Comparison of ENCODE assay signal across 12 mouse cellular contexts in the genomic region with DNA sequence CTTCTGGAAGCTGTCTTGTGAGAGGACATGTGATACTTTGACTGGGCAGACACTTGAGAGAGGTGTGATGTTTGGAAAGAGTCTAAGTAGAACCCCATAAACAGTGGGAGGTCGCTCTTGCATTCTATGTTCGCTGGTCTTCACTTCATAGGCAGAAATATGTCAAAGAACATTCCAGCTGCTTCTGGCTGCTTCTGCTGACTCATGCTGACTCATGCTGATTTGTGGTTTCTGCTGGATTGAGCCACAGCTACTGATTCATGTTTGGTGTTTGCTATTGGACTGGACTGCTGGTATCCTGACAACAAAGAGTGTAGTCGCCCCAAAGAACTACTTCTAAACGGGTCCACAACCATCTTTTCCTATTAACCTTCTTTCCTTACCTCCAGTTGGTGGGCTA. TPM values are rescaled to one million over a fixed set of nuclear protein-coding genes. Genes with fewer than 3 reads are reported as not detected.
DNase-seq lines count a peak whose midpoint lies in the region; ATAC-seq and TF ChIP-seq lines count a peak whose summit lies in the region.
"Had no signal": no experiment of that assay in that cellular context is flagged by ENCODE, and none has a peak within 500 bp of the region (broad histone marks: within the 10 kb centered on the region; RNA-seq: fewer than 3 reads in every experiment).

No protein-coding gene starts in this region.

- H3K4me3 ChIP-seq in ES-E14 (ENCODE audit: insufficient read depth in 1 of 2, low read depth in 1 of 2, low read length in 2 of 2, poor library complexity in 1 of 2, severe bottlenecking in 1 of 2), result no peak overlapping the region
- no peak overlapping the region for H3K4me3 ChIP-seq in liver, embryonic 15.5 days (replicated peaks)
- no peak overlapping the region for H3K4me3 ChIP-seq in forebrain, postnatal 0 days (ENCODE audit: low read depth, low read length)
- H3K4me3 ChIP-seq: embryonic facial prominence, embryonic 13.5 days; gastrocnemius, adult 2 months; layer of hippocampus, adult 2 months had no signal

- TF ChIP-seq CTCF in forebrain, postnatal 0 days (IDR thresholded peaks at IDR 0.05; ENCODE audit: low read depth), result no peak

- H3K4me2 ChIP-seq in liver, embryonic 15.5 days, result peak overlapping the region; percentile 38
- no peak overlapping the region for H3K4me2 ChIP-seq in forebrain, postnatal 0 days (ENCODE audit: low read depth)
- H3K4me2 ChIP-seq: embryonic facial prominence, embryonic 13.5 days had no signal

- WGBS in liver, embryonic 15.5 days (ENCODE audit: insufficient replicate concordance), result 58% methylated on average over 4 of the region's 4 CpGs
- 93% methylated on average over 4 of the region's 4 CpGs for WGBS in forebrain, postnatal 0 days

- H3K9ac ChIP-seq in ES-E14 (ENCODE audit: insufficient read depth, low read depth, low read length, poor library complexity, severe bottlenecking), result no peak overlapping the region
- no peak overlapping the region for H3K9ac ChIP-seq in liver, embryonic 15.5 days
- no peak overlapping the region for H3K9ac ChIP-seq in forebrain, postnatal 0 days
- H3K9ac ChIP-seq: embryonic facial prominence, embryonic 13.5 days had no signal

- DNase-seq in 416B (ENCODE audit: low read depth), result peak; percentile 88
- DNase-seq in ES-E14 (ENCODE audit: low read depth, low spot score), result no peak
- DNase-seq in adrenal gland, postnatal 25 days, result peak; percentile 76
- DNase-seq in forebrain, postnatal 0 days, result no peak
- no peak for DNase-seq in kidney, adult 11 months
- no peak for DNase-seq in kidney, postnatal 25 days
- DNase-seq: cerebellum, adult 8-10 months; gastrocnemius, adult 2 months had no signal

- no peaks in the 10 kb centered on the region for H3K9me3 ChIP-seq in ES-E14 (ENCODE audit: control insufficient read depth, insufficient read depth, low read depth, low read length)
- no peaks in the 10 kb centered on the region for H3K9me3 ChIP-seq in liver, embryonic 15.5 days (replicated peaks)
- H3K9me3 ChIP-seq in forebrain, postnatal 0 days (ENCODE audit: low read length), result no peaks in the 10 kb centered on the region
- H3K9me3 ChIP-seq: embryonic facial prominence, embryonic 13.5 days had no signal

- ATAC-seq in liver, embryonic 15.5 days (ENCODE audit: insufficient read depth), result peak; percentile 72
- no peak for ATAC-seq in forebrain, postnatal 0 days

- in situ Hi-C loops in ES-E14 (cut with MboI; ENCODE audit: low sequenced_read_pairs in 2 of 2, unreplicated experiment in 2 of 2), result no loop called here

- H3K27me3 ChIP-seq in liver, embryonic 15.5 days, result peaks cover 29% of the 10 kb centered on the region
- H3K27me3 ChIP-seq in forebrain, postnatal 0 days (ENCODE audit: insufficient read depth, low read length), result no peaks in the 10 kb centered on the region
- H3K27me3 ChIP-seq: embryonic facial prominence, embryonic 13.5 days had no signal

- no peaks in the 10 kb centered on the region for H3K36me3 ChIP-seq in ES-E14 (ENCODE audit: control insufficient read depth, insufficient read depth, low read length, poor library complexity, severe bottlenecking)
- 0 out of 2 replicates have a peak, but pooled peaks cover 2% of the 10 kb centered on the region for H3K36me3 ChIP-seq in liver, embryonic 15.5 days (replicated peaks)
- no peaks in the 10 kb centered on the region for H3K36me3 ChIP-seq in forebrain, postnatal 0 days (ENCODE audit: insufficient read depth)
- H3K36me3 ChIP-seq: embryonic facial prominence, embryonic 13.5 days had no signal

- peaks cover 0 to 11% of the 10 kb centered on the region in 2 experiments; a peak in 3 of 4 replicates for H3K4me1 ChIP-seq in ES-E14 (ENCODE audit: control insufficient read depth in 2 of 2, insufficient read depth in 2 of 2, low read length in 2 of 2, poor library complexity in 1 of 2)
- H3K4me1 ChIP-seq in liver, embryonic 15.5 days (replicated peaks), result peaks cover 25% of the 10 kb centered on the region
- H3K4me1 ChIP-seq in forebrain, postnatal 0 days (ENCODE audit: insufficient read depth), result no peaks in the 10 kb centered on the region
- H3K4me1 ChIP-seq: embryonic facial prominence, embryonic 13.5 days had no signal

- H3K27ac ChIP-seq in ES-E14 (ENCODE audit: insufficient read depth, low read depth, low read length, poor library complexity, severe bottlenecking), result no peak overlapping the region
- H3K27ac ChIP-seq in liver, embryonic 15.5 days (replicated peaks), result peak overlapping the region; percentile 74
- no peak overlapping the region for H3K27ac ChIP-seq in forebrain, postnatal 0 days (ENCODE audit: low read depth, low read length)
- H3K27ac ChIP-seq: embryonic facial prominence, embryonic 13.5 days; gastrocnemius, adult 2 months; layer of hippocampus, adult 2 months; macrophage had no signal

TF ChIP-seq in ES-E14, 5 proteins besides CTCF, POLR2A, EP300 and RAD21:
- TF ChIP-seq ZC3H11A (IDR thresholded peaks at IDR 0.05; ENCODE audit: borderline replicate concordance, low read depth, low read length) (no peak), MAFK (IDR thresholded peaks at IDR 0.05; ENCODE audit: insufficient read depth, low read depth, low read length) (peak; percentile 90), ZNF384 (IDR thresholded peaks at IDR 0.05; ENCODE audit: low read depth, low read length) (no peak)
TF ChIP-seq in ES-E14: peak in this region for 1.

RNA-seq across cellular contexts. Expression of a gene that starts 20.0 kb away (rescaled TPM):
- 19.6 and 24.9 TPM in 2 replicates for total RNA-seq in ES-E14 (2012; rRNA removed)
- 342 and 470 TPM in 2 replicates for total RNA-seq in adrenal gland, postnatal 25 days (2021)
- polyA plus RNA-seq in liver, embryonic 15.5 days (2015; fragmentation: Nextera tagmentation; extraction: Ambion mirVana), result 35.8 and 43.5 TPM in 2 replicates
- 49.0 and 50.5 TPM in 2 replicates for total RNA-seq in forebrain, postnatal 0 days (2014; rRNA removed)
- polyA plus RNA-seq in forebrain, postnatal 0 days (2015; fragmentation: Nextera tagmentation; extraction: Ambion mirVana), result 42.9 and 45.8 TPM in 2 replicates

RNA-seq across cellular contexts. Expression of a gene that starts 28.0 kb away (rescaled TPM):
- 36.5 and 43.4 TPM in 2 replicates for total RNA-seq in ES-E14 (2012; rRNA removed)
- total RNA-seq in adrenal gland, postnatal 25 days (2021), result 7.6 and 10.7 TPM in 2 replicates
- polyA plus RNA-seq in liver, embryonic 15.5 days (2015; fragmentation: Nextera tagmentation; extraction: Ambion mirVana), result 67.2 and 73.9 TPM in 2 replicates
- total RNA-seq in forebrain, postnatal 0 days (2014; rRNA removed), result 7.1 and 7.5 TPM in 2 replicates
- polyA plus RNA-seq in forebrain, postnatal 0 days (2015; fragmentation: Nextera tagmentation; extraction: Ambion mirVana), result 11.9 and 13.1 TPM in 2 replicates

RNA-seq across cellular contexts. Expression of a gene that starts 58.4 kb away (rescaled TPM):
- 6.0 and 7.7 TPM in 2 replicates for total RNA-seq in ES-E14 (2012; rRNA removed)
- total RNA-seq in adrenal gland, postnatal 25 days (2021), result 42.6 and 54.4 TPM in 2 replicates
- polyA plus RNA-seq in liver, embryonic 15.5 days (2015; fragmentation: Nextera tagmentation; extraction: Ambion mirVana), result 3.2 and 4.3 TPM in 2 replicates
- 18.0 and 19.9 TPM in 2 replicates for total RNA-seq in forebrain, postnatal 0 days (2014; rRNA removed)
- polyA plus RNA-seq in forebrain, postnatal 0 days (2015; fragmentation: Nextera tagmentation; extraction: Ambion mirVana), result 4.6 and 5.1 TPM in 2 replicates

Comparison
In these comparisons a context has a peak if more than half of its experiments do, and no peak if none do; other contexts are left out.
1. DNase-seq: peak in 416B (single experiment) and adrenal gland, postnatal 25 days (single experiment); none in ES-E14 (single experiment), forebrain, postnatal 0 days (single experiment), kidney, adult 11 months (single experiment) and kidney, postnatal 25 days (0 of 2).